Mouse (Mus musculus): ENCODE results near the gene Plscr2. TPM values are rescaled to one million over a fixed set of nuclear protein-coding genes. Genes with fewer than 3 reads are reported as not detected.

Gene Plscr2
- polyA plus RNA-seq, 1 experiment: not detected

DNA sequence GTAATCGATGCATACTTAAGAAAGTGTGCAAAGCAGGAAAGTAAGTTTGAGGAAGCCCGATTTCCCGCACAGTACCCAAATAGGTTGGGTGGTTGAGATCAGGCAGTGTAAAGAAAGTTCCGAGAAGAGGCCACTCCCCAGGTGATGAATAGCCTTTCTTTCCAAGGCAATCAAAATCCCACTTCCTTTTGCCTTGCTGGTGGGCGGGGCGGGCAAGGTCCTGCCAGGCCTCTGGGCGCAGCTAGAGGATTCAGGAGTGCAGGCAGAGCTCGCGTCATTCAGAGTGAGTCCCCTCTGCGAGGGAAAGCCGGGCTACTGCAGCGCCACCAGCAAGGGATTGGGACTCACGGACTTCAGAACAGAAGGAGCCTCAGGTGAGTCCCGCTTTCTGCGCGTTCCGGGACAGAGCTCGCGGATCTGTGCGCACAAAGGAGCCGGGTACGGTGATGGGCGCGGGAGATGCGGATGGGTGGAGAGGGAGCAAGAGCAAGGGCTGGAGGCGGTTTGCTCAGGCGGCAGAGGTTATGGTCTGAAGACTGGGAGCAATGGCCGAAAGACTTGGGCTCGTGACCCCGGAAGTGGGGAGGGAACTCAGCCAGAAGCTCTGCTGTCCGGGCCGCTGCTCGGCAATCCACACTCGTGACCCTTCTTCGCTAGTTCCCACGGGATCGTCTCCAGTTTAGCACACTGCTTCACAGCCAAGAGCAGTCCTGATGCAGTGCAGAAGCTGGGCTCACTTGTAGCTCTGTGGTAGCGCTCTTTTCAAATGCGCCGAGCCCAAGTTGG, 25.2 kb upstream of the Plscr2 start:
- TF ChIP-seq TAL1 (IDR thresholded peaks at IDR 0.05; ENCODE audit: low read length) (no peak), GATA1 (IDR thresholded peaks at IDR 0.05; ENCODE audit: low read length) (no peak)
- H3K9me3 ChIP-seq (ENCODE audit: control insufficient read depth, low read length): no peaks in the 10 kb centered on the region
- no peaks in the 10 kb centered on the region for H3K36me3 ChIP-seq (ENCODE audit: control insufficient read depth)
- no peaks in the 10 kb centered on the region for H3K27me3 ChIP-seq (ENCODE audit: control insufficient read depth)
- peak overlapping the region; percentile 63 for H3K4me3 ChIP-seq (replicated peaks)
- H3K4me1 ChIP-seq (ENCODE audit: control insufficient read depth): peaks cover 9% of the 10 kb centered on the region

DNA sequence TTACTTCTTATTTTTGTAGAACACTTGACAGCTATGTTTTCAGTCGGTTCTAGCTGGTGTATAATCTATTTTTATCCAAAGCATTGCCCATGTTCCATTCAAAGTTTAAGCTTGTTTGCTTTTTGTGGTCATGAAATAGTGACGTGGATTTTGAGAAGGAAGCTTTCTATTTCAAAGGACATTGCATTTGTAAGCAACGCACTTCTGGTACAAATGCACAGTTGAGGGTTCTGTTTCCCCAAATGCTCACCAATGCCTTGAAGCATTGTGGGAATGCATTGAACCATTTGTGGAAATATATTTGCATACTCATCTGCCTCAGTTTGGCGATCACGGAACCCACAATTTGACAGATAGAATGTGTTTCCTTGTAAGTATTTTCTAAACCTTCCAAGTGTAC, 22.7 kb upstream of the Plscr2 start:
- no peak overlapping the region for H3K4me3 ChIP-seq (replicated peaks)
- H3K36me3 ChIP-seq (ENCODE audit: control insufficient read depth): no peaks in the 10 kb centered on the region
- no peaks in the 10 kb centered on the region for H3K9me3 ChIP-seq (ENCODE audit: control insufficient read depth, low read length)
- TF ChIP-seq TAL1 (IDR thresholded peaks at IDR 0.05; ENCODE audit: low read length) (no peak), GATA1 (IDR thresholded peaks at IDR 0.05; ENCODE audit: low read length) (no peak)
- peaks cover 9% of the 10 kb centered on the region for H3K4me1 ChIP-seq (ENCODE audit: control insufficient read depth)
- no peaks in the 10 kb centered on the region for H3K27me3 ChIP-seq (ENCODE audit: control insufficient read depth)

DNA sequence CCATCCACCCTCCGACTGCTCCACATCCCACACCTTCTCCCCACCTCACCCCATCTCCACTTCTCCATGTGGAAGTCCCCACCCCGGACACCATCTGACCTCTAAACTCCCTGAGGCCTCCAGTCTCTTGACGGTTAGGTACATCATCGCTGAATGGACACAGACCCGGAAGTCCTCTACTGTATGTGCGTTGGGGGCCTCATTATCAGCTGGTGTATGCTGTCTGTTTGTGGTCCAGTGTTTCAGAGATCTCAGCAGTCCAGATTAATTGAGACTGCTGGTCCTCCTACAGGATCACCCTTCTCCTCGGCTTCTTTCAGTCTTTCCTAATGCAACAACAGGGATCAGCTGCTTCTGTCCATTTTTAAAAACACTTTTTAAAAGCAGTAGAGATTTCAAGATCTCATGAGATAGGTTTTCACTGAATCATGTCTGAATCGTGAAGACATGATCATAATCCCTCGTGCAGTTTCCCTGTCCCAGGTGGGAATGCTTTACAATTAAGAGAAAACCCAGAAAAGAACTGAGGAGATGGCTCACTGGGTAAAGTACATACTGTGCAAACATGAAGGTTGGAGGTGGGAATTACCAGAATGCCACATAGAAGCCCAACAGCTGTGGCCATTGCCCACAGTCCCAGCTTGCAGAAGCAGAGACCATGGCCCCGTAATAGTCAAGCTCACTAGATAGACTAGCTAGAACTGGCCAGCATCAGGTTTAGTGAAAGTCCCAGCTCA, 21.6 kb upstream of the Plscr2 start:
- Histone ChIP-seq H3K27me3 (ENCODE audit: control insufficient read depth) (no peaks in the 10 kb centered on the region), H3K36me3 (ENCODE audit: control insufficient read depth) (no peaks in the 10 kb centered on the region), H3K4me3 (replicated peaks) (no peak overlapping the region), H3K4me1 (ENCODE audit: control insufficient read depth) (peaks cover 9% of the 10 kb centered on the region), H3K9me3 (ENCODE audit: control insufficient read depth, low read length) (no peaks in the 10 kb centered on the region)
- TF ChIP-seq GATA1 (IDR thresholded peaks at IDR 0.05; ENCODE audit: low read length) (no peak), TAL1 (IDR thresholded peaks at IDR 0.05; ENCODE audit: low read length) (no peak)

DNA sequence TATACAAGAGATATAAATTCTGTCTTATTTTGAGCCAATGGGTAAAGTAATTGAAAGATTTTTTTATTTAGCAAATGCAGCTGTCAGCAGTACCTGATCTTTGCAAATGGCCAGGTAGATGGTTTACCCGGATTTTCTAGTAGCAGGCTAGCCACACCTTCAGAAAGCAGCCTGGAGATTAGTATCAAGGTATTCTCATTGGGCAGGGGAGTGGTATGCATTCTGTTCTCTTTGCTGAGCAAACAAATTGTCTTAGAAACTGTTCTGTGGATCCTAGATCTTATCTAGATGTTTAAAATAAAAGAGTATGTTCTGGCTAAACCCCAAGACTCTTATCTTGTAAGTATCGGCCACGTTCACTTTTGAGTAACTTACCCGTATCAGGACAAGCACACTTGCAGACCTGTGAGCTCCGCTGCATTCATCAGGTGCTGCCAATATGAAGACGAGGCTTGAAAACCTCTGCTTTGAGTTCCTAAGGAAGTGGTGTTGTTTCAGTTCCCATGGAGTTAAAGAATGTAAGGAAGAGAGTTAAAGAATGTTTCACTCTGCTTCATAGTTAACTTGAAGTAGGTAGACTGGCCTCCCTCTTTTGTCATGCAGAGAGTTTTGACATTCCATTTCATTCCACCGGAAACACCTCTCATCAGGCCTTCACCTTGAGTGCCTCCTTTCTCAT, 14.8 kb upstream of the Plscr2 start:
- Histone ChIP-seq H3K4me1 (ENCODE audit: control insufficient read depth) (peaks cover 2% of the 10 kb centered on the region; the same call in 1 of the 2 replicates), H3K4me3 (replicated peaks) (no peak overlapping the region), H3K27me3 (ENCODE audit: control insufficient read depth) (no peaks in the 10 kb centered on the region), H3K9me3 (ENCODE audit: control insufficient read depth, low read length) (no peaks in the 10 kb centered on the region), H3K36me3 (ENCODE audit: control insufficient read depth) (no peaks in the 10 kb centered on the region; the same call in 1 of the 2 replicates)
- TF ChIP-seq TAL1 (IDR thresholded peaks at IDR 0.05; ENCODE audit: low read length) (no peak), GATA1 (IDR thresholded peaks at IDR 0.05; ENCODE audit: low read length) (no peak)

DNA sequence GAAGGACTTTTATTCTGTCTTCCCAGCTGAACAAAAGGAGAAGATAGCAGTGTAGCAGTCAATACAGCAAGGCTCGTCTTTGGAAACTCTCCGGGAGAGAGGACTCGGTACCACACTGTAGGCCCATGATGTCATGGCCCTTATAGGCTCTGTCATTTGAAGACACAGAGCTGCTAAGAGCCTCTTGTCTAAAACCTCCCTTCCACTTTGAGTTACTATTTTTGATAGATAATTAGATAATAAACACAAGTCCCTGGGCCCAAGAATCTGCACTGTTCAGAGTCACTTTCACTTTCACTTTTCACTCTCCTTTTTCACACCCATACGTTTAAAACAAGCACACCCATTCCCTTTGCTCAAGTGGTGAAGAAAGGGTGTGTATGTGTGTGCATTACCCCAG, 9.7 kb upstream of the Plscr2 start:
- H3K36me3 ChIP-seq (ENCODE audit: control insufficient read depth): peaks cover 10% of the 10 kb centered on the region
- peaks cover 6% of the 10 kb centered on the region for H3K4me1 ChIP-seq (ENCODE audit: control insufficient read depth)
- TF ChIP-seq GATA1 (IDR thresholded peaks at IDR 0.05; ENCODE audit: low read length) (no peak), TAL1 (IDR thresholded peaks at IDR 0.05; ENCODE audit: low read length) (no peak)
- peak overlapping the region; percentile 41 for H3K4me3 ChIP-seq (replicated peaks)
- H3K27me3 ChIP-seq (ENCODE audit: control insufficient read depth): no peaks in the 10 kb centered on the region
- no peaks in the 10 kb centered on the region for H3K9me3 ChIP-seq (ENCODE audit: control insufficient read depth, low read length)

DNA sequence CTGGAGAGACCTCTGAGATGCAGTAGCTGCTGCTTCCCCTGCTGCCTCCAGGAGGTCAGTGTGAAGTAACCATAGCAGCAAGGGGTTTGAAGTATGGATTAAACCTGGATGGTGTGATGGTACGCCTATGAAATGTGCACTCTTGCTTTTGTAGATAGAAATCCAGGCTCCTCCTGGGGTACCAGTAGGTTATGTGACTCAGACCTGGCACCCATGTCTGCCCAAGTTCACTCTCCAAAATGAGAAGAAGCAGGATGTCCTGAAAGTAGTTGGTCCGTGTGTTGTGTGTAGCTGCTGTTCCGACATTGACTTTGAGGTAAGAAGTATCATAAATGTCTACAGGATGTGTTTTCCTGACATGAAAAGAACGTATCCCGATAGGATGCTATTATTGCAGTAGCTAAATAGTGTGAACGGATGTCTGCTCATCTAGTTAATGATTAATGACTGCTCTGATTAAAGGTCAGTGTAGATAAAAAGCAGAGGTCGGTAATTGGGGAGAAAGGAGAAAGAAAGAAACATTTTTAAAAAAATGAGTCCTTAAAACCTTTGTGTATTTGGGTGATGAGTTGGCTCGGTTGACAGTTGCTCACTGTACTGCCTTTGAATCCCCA, 8.7 kb upstream of the Plscr2 start:
- no peaks in the 10 kb centered on the region for H3K27me3 ChIP-seq (ENCODE audit: control insufficient read depth)
- no peak overlapping the region for H3K4me3 ChIP-seq (replicated peaks)
- peaks cover 12% of the 10 kb centered on the region for H3K36me3 ChIP-seq (ENCODE audit: control insufficient read depth)
- peaks cover 6% of the 10 kb centered on the region for H3K4me1 ChIP-seq (ENCODE audit: control insufficient read depth)
- no peaks in the 10 kb centered on the region for H3K9me3 ChIP-seq (ENCODE audit: control insufficient read depth, low read length)
- TF ChIP-seq GATA1 (IDR thresholded peaks at IDR 0.05; ENCODE audit: low read length): no peak
- no peak for TF ChIP-seq TAL1 (IDR thresholded peaks at IDR 0.05; ENCODE audit: low read length)

DNA sequence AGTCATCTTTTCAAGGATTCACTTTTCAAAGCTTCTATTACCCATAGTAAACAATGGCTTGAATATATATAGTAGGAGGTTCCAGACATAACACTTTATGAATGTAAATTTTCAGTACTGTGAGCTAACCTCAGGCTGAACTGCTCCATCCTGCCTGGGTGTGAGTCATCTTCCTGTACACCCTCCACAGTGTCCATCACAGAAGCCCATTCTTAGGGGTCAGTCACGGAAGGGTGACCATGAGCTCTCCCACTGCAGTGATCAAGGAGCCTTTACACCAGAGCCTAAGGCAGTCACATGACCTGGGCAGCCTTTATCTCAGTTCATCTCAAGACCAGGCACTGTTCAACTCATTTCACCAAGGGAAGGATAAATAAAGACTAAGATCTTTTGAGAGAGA, 7.7 kb upstream of the Plscr2 start:
- Histone ChIP-seq H3K9me3 (ENCODE audit: control insufficient read depth, low read length) (no peaks in the 10 kb centered on the region), H3K27me3 (ENCODE audit: control insufficient read depth) (no peaks in the 10 kb centered on the region), H3K4me3 (replicated peaks) (no peak overlapping the region), H3K36me3 (ENCODE audit: control insufficient read depth) (peaks cover 12% of the 10 kb centered on the region), H3K4me1 (ENCODE audit: control insufficient read depth) (peaks cover 6% of the 10 kb centered on the region)
- TF ChIP-seq TAL1 (IDR thresholded peaks at IDR 0.05; ENCODE audit: low read length) (no peak), GATA1 (IDR thresholded peaks at IDR 0.05; ENCODE audit: low read length) (no peak)

DNA sequence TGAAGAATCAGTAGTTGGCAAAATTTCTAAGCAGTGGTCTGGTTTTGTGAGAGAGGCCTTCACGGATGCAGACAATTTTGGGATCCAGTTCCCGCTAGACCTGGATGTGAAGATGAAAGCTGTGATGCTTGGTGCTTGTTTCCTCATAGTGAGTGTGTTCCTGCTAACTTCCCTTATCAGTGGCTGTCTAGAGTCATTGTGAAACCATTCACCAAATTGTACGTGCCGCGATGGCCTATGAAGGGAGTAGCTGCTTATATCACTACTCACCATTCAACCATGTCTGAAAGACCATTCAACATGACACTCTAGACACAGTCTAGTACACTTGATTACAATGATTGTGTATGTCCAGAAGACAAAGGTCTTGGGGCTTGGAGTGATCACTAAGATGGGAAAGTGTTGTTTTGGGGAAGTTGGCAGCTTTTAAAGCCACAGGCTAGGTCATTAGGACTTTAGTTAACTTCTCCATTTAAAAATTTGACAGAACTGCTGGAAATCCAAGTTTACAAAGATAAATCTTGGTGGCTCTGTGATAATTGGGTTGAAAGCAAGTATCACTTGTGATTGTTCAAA, 5.5 kb upstream of the Plscr2 start:
- Histone ChIP-seq H3K27me3 (ENCODE audit: control insufficient read depth) (no peaks in the 10 kb centered on the region), H3K9me3 (ENCODE audit: control insufficient read depth, low read length) (no peaks in the 10 kb centered on the region), H3K4me3 (replicated peaks) (no peak overlapping the region), H3K4me1 (ENCODE audit: control insufficient read depth) (peaks cover 11% of the 10 kb centered on the region), H3K36me3 (ENCODE audit: control insufficient read depth) (peaks cover 12% of the 10 kb centered on the region)
- no peak for TF ChIP-seq GATA1 (IDR thresholded peaks at IDR 0.05; ENCODE audit: low read length)
- no peak for TF ChIP-seq TAL1 (IDR thresholded peaks at IDR 0.05; ENCODE audit: low read length)

Measured in erythroblast, embryonic 14.5 days (primary cell).